Mouse (Mus musculus) cerebellum, adult 2 months (tissue): Measurements from ENCODE around the gene Spryd3. TPM values are rescaled to one million over a fixed set of nuclear protein-coding genes. Genes with fewer than 3 reads are reported as not detected.

Experiments
- DNase-seq, 2 experiments: peaks; one replicate each; pipeline ENCODE4 v3.0.0; 2021
- H3K27ac ChIP-seq: fragments of 200-500 bp; 2 replicates; pipeline ENCODE4 v1.5.1; 2012; ENCODE audit warnings: low read length, control low read depth, inconsistent platforms; ENCODE audit not compliant: insufficient read depth
- H3K27me3 ChIP-seq: fragments of 200-500 bp; 2 replicates; pipeline ENCODE4 v1.6.1; 2012; ENCODE audit warnings: inconsistent platforms, mild to moderate bottlenecking, low read length, moderate library complexity; ENCODE audit not compliant: control insufficient read depth, insufficient read depth
- H3K4me1 ChIP-seq: fragments of 200-500 bp; 2 replicates; pipeline ENCODE4 v1.6.1; 2011; ENCODE audit warnings: low read length; ENCODE audit not compliant: control insufficient read depth, insufficient read depth
- H3K4me3 ChIP-seq: fragments of 200-500 bp; replicated peaks from 2 replicates; pipeline ENCODE3; 2011; ENCODE audit warnings: mild to moderate bottlenecking, low read depth, low read length, control low read depth; ENCODE audit not compliant: insufficient read depth
- CTCF ChIP-seq: fragments of 200-500 bp; IDR thresholded peaks from 2 replicates; pipeline ENCODE4 v1.5.1; 2011; ENCODE audit warnings: low read depth, mild to moderate bottlenecking, control low read depth, low read length, moderate library complexity, borderline replicate concordance; ENCODE audit not compliant: insufficient read depth
- POLR2A ChIP-seq: fragments of 200-500 bp; IDR thresholded peaks from 2 replicates; pipeline ENCODE4 v1.6.1; 2011; ENCODE audit warnings: low read length, control low read depth, borderline replicate concordance; ENCODE audit not compliant: insufficient read depth
- WGBS: fragments of 180-500 bp; shearing (Covaris S2); methylation state at CpG from one replicate; pipeline ENCODE4 v1.1.7; 2018; 5-methylcytosine and 5-hydroxymethylcytosine counted together
- polyA plus RNA-seq: library from polyadenylated mRNA; depleted of rRNA; stranded (reverse); fragments of >200 nt; gene quantifications from 2 replicates; pipeline ENCODE4 v1.2.3, GENCODE M21; 2012

The Spryd3 gene
- polyA plus RNA-seq, 1 experiment, result 161 TPM

GRCm38 (mm10) chr15:102108651-102109525, 27.1 kb downstream of the Spryd3 start:
- Histone ChIP-seq H3K4me3 (no peak overlapping the region), H3K4me1 (peaks cover 31% of the 10 kb centered on the region), H3K27me3 (no peaks in the 10 kb centered on the region), H3K27ac (no peak overlapping the region)
- 20% methylated on average over 18 of the region's 18 CpGs for WGBS
- DNase-seq, result peak; percentile 85 to 88
- TF ChIP-seq CTCF, result peak; percentile 80
- no peak for TF ChIP-seq POLR2A

GRCm38 (mm10) chr15:102107689-102108573, 28.1 kb downstream of the Spryd3 start:
- Histone ChIP-seq H3K4me3 (no peak overlapping the region), H3K27ac (no peak overlapping the region), H3K27me3 (no peaks in the 10 kb centered on the region), H3K4me1 (peaks cover 30% of the 10 kb centered on the region)
- peak; percentile 75 to 85 for DNase-seq
- 17% methylated on average over 13 of the region's 13 CpGs for WGBS
- no peak for TF ChIP-seq POLR2A
- TF ChIP-seq CTCF, result peak; percentile 83

- no peaks in the 10 kb centered on the region for H3K27me3 ChIP-seq
- DNase-seq, result peak; percentile 53 to 62
- TF ChIP-seq CTCF, result no peak
- no peak for TF ChIP-seq POLR2A
- H3K27ac ChIP-seq, result no peak overlapping the region
- H3K4me3 ChIP-seq, result peak overlapping the region; percentile 74
- 3% methylated on average over 38 of the region's 38 CpGs for WGBS
- H3K4me1 ChIP-seq, result peaks cover 21% of the 10 kb centered on the region
These were observed 29.1 kb downstream of the Spryd3 start for GRCm38 (mm10) chr15:102106754-102107456.

GRCm38 (mm10) chr15:102105764-102106730, 30.0 kb downstream of the Spryd3 start:
- no peak overlapping the region for H3K27ac ChIP-seq
- H3K4me1 ChIP-seq, result peaks cover 21% of the 10 kb centered on the region
- 22% methylated on average over 18 of the region's 18 CpGs for WGBS

GRCm38 (mm10) chr15:102105360-102105759, 30.7 kb downstream of the Spryd3 start:
- peaks cover 21% of the 10 kb centered on the region for H3K4me1 ChIP-seq
- H3K27ac ChIP-seq, result no peak overlapping the region
- no peaks in the 10 kb centered on the region for H3K27me3 ChIP-seq
- DNase-seq, result no peak
- WGBS, result 21% methylated on average over 5 of the region's 5 CpGs
- H3K4me3 ChIP-seq, result no peak overlapping the region
- TF ChIP-seq POLR2A (no peak), CTCF (no peak)

More at GRCm38 (mm10) chr15:102105764-102106730, 30.0 kb downstream of the Spryd3 start:
- no peak for DNase-seq
- Histone ChIP-seq H3K27me3 (no peaks in the 10 kb centered on the region), H3K4me3 (no peak overlapping the region)
- TF ChIP-seq POLR2A (no peak), CTCF (no peak)

GRCm38 (mm10) chr15:102103947-102104555, 32.0 kb downstream of the Spryd3 start:
- H3K27me3 ChIP-seq, result no peaks in the 10 kb centered on the region
- H3K4me3 ChIP-seq, result no peak overlapping the region
- WGBS, result 51% methylated on average over 12 of the region's 12 CpGs
- no peak for TF ChIP-seq CTCF
- no peak for TF ChIP-seq POLR2A
- peaks cover 16% of the 10 kb centered on the region for H3K4me1 ChIP-seq
- peak overlapping the region; percentile 20; the same call in 1 of the 2 replicates for H3K27ac ChIP-seq
- no peak for DNase-seq
